Mouse (Mus musculus) central nervous system, embryonic 11.5 days (tissue): ENCODE measurements around the gene Pakap. TPM values are rescaled to one million over a fixed set of nuclear protein-coding genes. Genes with fewer than 3 reads are reported as not detected.

ENCODE experiments used
- polyA plus RNA-seq: library from polyadenylated mRNA; depleted of rRNA; stranded (reverse); fragments of >200 nt; gene quantifications from 2 replicates; pipeline ENCODE4 v1.2.3, GENCODE M21; 2012; rRNA removed

The Pakap gene
- 3.5 and 7.0 TPM in 2 replicates for polyA plus RNA-seq

GRCm38 (mm10) chr4:57567666-57568206 is at the start of gene Pakap:
Pakap (plus strand) TSS chr4:57568179.

GRCm38 (mm10) chr4:57717354-57717753 is 149.4 kb downstream of the Pakap start, which contains the start of gene Akap2:
Akap2 (plus strand) TSS chr4:57717657.

GRCm38 (mm10) chr4:57916201-57916661 is 348.3 kb downstream of the Pakap start, which contains the start of gene D630039A03Rik:
D630039A03Rik (minus strand) TSS chr4:57916297.

Other genes with a start within 250 kb of the Pakap start
- 2.3 and 3.1 TPM in 2 replicates for gene Palm2, start 133.9 kb upstream of the Pakap start, polyA plus RNA-seq
- 17.3 and 23.8 TPM in 2 replicates for gene Akap2, start 149.5 kb downstream of the Pakap start, polyA plus RNA-seq